Mouse (Mus musculus): ENCODE measurements around the gene Wdr25.

Wdr25 gene

DNA sequence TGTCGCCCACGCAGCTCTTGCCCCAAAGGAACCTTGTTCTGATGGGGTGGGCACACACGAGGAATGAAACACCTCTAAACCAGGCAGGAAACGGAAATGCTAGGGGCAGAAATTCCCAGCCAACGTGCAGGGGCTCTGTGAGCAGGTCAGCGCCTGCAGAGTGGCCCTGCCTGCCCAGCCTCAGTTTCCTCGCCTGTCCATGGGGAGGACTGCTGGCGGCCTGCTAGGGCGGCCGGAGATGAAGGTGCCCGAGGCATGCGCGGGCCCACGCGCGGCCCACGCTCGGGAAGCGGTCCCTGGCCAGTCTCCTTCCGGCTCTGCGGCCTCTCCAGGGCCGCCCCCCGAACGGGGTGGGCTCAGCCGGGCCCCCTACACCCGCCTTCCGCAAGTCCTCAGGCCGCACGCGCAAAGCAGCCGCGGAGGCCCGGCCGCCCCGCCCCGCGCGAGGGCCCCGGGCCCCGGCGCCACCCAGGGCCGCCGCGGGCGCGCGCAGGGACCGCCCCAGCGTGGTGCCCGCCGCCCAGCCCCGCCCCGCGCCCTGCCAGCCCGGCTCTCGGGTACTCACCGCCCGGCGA lies 174.2 kb downstream of the Wdr25 start:
- peak; percentile 62 to 74 for DNase-seq (ENCODE audit: low spot score in 2 of 2)

DNA sequence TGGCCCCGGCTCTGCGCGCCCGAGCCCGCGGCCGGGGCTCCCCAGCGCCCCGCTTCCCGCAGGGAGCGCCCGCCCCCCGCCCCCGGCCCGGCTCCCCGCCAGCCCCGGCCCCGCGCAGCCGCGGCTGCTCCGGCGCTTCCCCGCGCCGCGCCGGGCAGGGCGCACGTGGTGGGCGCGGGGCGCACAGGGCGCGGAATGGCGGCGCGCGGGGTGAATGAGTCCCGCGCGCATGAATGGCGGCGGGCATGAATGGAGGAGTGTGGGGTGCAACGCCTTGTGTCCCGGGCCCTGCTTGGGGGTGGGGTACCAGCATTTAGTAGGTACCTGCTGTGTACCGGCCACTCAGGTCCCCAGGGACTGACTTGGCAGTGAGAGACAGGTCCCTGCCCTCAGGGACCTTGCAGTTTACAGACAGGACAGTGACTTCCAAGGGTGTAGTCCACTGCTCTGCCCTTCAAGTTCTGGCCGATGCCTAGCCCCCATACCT lies 174.8 kb downstream of the Wdr25 start, which contains the start of gene Begain:
Begain (minus strand) TSS at position 51 of the 487 bp plus-strand sequence.
- DNase-seq (ENCODE audit: low spot score in 2 of 2) = peak in 1 of 2 experiments; percentile 26

DNA sequence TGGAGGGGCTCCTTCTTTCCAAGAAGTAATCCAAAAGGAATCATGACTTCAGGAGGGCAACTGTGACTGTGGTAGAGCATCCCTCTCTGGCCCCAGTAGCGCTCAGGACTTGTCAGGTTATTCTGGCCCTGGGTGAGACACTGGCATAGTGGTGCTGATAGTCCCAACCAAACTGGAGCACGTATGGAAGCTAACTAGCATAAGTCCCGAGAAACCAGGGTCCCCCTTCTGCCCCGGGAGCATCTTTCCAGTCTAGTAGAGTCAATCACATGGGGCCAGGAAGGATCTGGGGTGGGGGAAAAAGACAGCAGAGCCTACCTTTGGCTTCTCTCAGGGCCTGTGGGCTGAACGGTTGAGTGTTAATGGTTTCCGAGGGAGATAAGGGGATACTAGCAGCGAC lies 175.3 kb downstream of the Wdr25 start:
- no peak for DNase-seq (ENCODE audit: low spot score in 2 of 2)

DNA sequence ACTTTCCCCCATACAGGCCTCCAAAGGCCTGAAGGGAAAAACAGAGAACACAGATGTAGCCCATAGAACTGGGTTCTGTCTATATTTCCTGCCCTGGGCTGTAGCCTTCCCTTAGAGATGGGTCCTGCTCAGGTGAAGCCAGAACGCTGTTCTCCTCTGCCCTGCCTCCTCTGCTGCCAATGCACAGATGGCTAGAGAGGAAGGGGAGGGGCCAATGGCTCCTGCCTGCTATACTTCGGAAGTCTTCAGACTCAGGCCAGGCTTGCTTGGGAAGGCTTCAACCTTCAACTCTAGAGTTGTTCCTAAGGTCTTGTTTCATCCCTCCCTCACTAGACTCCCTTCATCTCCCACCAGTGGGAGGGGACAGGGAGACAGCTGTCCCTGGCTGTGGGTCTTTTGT lies 176.3 kb downstream of the Wdr25 start:
- peak; percentile 63 to 68 for DNase-seq (ENCODE audit: low spot score in 2 of 2)

DNA sequence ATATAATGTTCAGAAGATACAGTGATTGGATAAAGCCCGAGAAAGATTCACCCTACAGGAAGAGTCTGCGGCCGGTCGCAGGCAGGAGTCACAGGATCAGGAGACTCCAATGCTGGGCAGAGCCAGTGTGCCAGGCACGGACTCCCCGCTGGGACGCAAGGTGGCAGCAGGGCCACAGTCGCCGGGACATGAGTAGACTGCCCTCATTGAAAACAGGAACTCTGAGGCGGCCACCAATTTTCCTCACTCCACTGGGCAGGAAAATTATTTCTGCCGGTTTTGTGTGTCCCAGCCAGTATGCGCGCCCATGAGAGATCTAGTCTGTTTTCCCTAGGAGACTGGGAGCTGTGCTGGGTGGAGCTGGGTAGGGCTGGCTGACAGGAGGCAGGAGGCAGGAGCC lies 177.8 kb downstream of the Wdr25 start:
- peak; percentile 82 to 84 for DNase-seq (ENCODE audit: low spot score in 2 of 2)

DNA sequence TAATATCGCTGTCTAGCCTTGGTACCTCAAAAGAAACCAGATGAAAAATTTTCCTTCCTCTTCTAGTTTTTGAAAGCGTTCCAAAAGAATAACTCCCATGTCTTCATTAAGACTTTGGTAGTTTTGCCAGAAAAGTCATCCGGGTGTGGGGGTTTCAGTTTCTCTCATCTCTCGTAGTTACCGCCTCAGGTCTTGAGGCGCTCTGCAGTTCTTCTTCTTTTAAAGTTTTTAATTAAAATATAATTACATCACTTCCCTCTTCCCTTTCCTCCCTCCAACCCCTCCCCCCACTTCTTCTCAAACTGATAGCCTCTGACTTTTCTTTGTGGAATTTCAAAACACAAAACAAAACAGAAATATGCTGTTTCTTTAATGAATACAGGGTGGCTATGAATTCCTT lies 180.7 kb downstream of the Wdr25 start:
- peak; percentile 61 to 70 for DNase-seq (ENCODE audit: low spot score in 2 of 2)

DNA sequence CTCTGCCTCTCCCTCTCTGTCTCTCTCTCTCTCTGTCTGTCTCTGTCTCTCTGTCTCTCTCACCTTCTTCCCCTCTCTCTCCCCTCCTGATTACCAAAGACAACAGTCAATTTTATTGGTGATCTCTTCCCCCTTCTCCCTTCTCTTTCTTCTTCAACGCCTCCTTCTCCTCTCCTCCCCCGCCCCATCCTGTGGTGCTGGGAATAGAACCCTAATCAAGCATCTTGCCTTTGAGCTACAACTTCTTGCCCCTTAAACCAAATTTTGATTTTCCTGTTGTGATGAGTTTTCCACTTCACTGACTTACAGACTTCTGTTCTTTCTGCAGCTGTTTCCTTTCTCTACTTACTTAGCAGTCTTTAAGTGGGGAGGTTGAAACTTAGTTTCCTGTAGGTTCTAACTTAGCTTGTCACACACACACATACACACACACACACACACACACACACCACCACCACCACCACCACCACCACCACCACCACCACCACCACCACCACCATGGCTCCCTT lies 181.4 kb downstream of the Wdr25 start:
- DNase-seq (ENCODE audit: low spot score in 2 of 2) = peak; percentile 65 to 74

DNA sequence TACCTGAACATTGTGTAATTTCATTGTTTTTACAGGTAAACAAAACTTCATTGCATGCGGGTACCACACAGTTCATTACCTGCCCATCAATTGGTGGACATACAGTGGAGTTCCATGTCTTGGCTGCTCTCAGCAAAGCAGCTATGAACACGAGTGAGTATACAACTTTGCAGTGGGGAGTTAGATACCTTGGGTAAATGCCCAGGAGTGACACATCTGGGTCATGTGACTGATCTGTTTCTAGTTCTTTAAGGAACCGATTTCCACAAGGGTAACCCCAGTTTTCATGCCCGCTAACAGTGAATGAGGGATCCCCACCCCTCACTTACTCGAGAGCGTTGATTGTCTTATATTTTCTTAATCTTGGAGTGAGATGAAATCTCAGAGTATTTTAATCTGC lies 183.6 kb downstream of the Wdr25 start:
- DNase-seq (ENCODE audit: low spot score in 2 of 2) = no peak

Measured in spleen, postnatal 36 days (tissue).